Mouse (Mus musculus) kidney, postnatal 0 days (tissue): ENCODE data around the gene Actr5. TPM values are rescaled to one million over a fixed set of nuclear protein-coding genes. Genes with fewer than 3 reads are reported as not detected.

Experiments used
- ATAC-seq: fragments of 200-750 bp; cut with Nextera tagmentation; replicated peaks from 2 replicates; pipeline ENCODE4 v1.8.0; 2017; ENCODE audit warnings: low read depth, moderate number of reproducible peaks, moderate TSS enrichment, moderate library complexity; ENCODE audit not compliant: low FRiP score
- DNase-seq: peaks from one replicate; pipeline ENCODE4 v3.0.0-alpha.2; 2016; ENCODE audit warnings: low spot score
- H3K27ac ChIP-seq: fragments of 300-500 bp; sonication (generic); 2 replicates; pipeline ENCODE4 v1.5.1; 2014; ENCODE audit warnings: mild to moderate bottlenecking
- H3K27me3 ChIP-seq: fragments of 300-500 bp; sonication (generic); 2 replicates; pipeline ENCODE4 v1.6.1; 2014; ENCODE audit warnings: low read length, mixed read lengths; ENCODE audit not compliant: insufficient read depth
- H3K36me3 ChIP-seq: fragments of 300-500 bp; sonication (generic); 2 replicates; pipeline ENCODE4 v1.6.1; 2014; ENCODE audit warnings: low read length, mixed read lengths; ENCODE audit not compliant: insufficient read depth
- H3K4me1 ChIP-seq: fragments of 300-500 bp; sonication (generic); replicated peaks from 2 replicates; pipeline ENCODE4 v1.6.1; 2014; ENCODE audit warnings: antibody characterized with exemption, low read length, mixed read lengths; ENCODE audit not compliant: insufficient read depth
- H3K4me2 ChIP-seq: fragments of 300-500 bp; sonication (generic); 2 replicates; pipeline ENCODE4 v1.6.1; 2014; ENCODE audit warnings: mild to moderate bottlenecking, low read length, moderate library complexity, mixed read lengths
- H3K4me3 ChIP-seq: fragments of 300-500 bp; sonication (generic); replicated peaks from 2 replicates; pipeline ENCODE4 v1.5.1; 2014; ENCODE audit warnings: low read depth, low read length
- H3K9ac ChIP-seq: fragments of 300-500 bp; sonication (generic); 2 replicates; pipeline ENCODE4 v1.6.1; 2014; ENCODE audit warnings: low read depth, low read length
- H3K9me3 ChIP-seq: fragments of 300-500 bp; sonication (generic); replicated peaks from 2 replicates; pipeline ENCODE4 v1.6.1; 2016; ENCODE audit warnings: low read length, inconsistent platforms, mixed read lengths
- CTCF ChIP-seq: IDR thresholded peaks from 2 replicates; pipeline ENCODE4 v1.5.1; 2016; ENCODE audit warnings: antibody characterized with exemption, low read depth, mild to moderate bottlenecking, moderate library complexity
- WGBS: fragments of 180-500 bp; shearing (Covaris S2); extraction: QIAGEN DNeasy Blood & Tissue Kit; methylation state at CpG from one replicate; pipeline ENCODE4 v1.1.7; 2014; 5-methylcytosine and 5-hydroxymethylcytosine counted together
- polyA plus RNA-seq: library from polyadenylated mRNA; unstranded; fragments of >200 nt; fragmentation: Nextera tagmentation; extraction: Ambion mirVana; gene quantifications from 2 replicates; pipeline ENCODE4 v1.2.1, GENCODE M21; 2015

The Actr5 gene
- polyA plus RNA-seq, 1 experiment from 2014 or later = 9.1 TPM

DNA sequence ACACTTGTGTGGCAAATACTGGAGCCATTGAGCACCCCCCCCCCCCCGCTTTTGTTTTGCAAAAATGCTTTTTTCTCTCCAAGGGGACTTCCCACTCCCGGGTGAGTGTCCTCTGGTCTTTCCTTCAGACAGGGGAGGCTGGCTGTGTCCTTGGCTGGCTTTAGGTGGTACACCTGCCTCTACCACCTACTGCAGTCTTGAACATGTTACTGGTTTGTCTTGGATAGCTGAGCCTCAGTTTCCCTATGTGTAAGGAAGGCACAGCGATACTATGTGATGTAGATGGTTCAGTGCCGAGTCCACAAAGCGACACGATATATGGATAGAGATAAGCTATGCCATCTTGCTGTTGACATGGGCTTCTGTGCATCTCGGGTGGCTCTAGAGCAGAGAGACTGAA, 50.1 kb downstream of the Actr5 start:
- Histone ChIP-seq H3K27me3 (no peaks in the 10 kb centered on the region), H3K4me1 (peaks cover 15% of the 10 kb centered on the region; the same call in 1 of the 2 replicates), H3K27ac (no peak overlapping the region), H3K9ac (no peak overlapping the region), H3K4me2 (no peak overlapping the region), H3K36me3 (no peaks in the 10 kb centered on the region), H3K9me3 (no peaks in the 10 kb centered on the region), H3K4me3 (no peak overlapping the region)
- ATAC-seq = no peak
- TF ChIP-seq CTCF = no peak
- no peak for DNase-seq
- 83% methylated on average over 7 of the region's 7 CpGs for WGBS

DNA sequence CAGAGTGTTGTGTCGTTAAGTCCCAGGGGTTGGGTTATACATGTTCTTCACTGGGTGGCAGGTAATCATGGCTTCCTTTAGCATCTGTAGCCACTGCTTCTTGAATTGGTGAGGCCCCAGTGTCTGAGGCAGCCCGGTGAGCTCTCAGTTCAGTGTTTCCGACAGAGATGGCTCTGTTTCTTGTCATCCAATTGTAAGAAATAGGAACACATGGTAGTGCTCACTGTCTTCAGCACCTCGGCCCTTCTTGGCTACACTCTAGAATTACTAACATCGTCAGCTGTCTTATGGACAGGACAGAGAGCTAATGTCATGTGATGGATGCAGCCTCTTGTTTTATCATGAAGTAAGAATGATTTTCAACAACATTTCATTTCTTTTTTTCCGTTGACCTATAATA, 50.5 kb downstream of the Actr5 start:
- DNase-seq (no peak), ATAC-seq (no peak)
- Histone ChIP-seq H3K27me3 (no peaks in the 10 kb centered on the region), H3K9me3 (no peaks in the 10 kb centered on the region), H3K36me3 (no peaks in the 10 kb centered on the region), H3K4me1 (peaks cover 14% of the 10 kb centered on the region; the same call in 1 of the 2 replicates), H3K27ac (no peak overlapping the region), H3K4me3 (no peak overlapping the region), H3K4me2 (no peak overlapping the region), H3K9ac (no peak overlapping the region)
- TF ChIP-seq CTCF = no peak
- 67% methylated on average over 6 of the region's 6 CpGs for WGBS

DNA sequence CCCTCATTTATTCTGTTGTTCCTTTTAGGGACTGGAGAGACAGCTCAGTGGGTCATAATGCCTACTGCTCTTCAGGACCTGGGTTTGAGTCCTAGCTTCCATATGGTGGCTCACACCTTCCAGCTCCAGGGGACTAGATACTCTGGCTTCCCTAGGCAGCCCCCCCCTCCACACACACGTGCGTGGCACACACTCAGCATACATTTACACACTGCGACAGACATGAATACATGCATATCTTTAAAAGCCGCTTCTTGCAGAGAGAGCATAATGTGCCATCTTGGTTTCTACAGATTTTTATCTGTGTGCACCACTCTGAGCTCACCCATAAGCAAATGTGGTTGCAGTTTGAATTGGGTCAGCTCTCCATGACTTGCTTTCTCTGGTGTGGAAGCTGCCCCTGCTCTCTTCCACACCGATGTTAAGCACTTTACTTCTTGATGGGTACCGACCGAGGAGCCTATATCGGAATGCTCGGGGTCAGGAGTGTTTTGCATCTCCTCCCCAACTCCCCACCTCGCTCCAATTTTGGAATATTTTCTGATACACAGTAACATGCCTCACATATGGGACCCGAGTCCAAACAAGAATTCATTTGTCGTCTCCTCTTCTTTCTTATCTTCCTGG, 51.3 kb downstream of the Actr5 start:
- Histone ChIP-seq H3K4me1 (peaks cover 9% of the 10 kb centered on the region; the same call in 1 of the 2 replicates), H3K27ac (no peak overlapping the region), H3K9ac (no peak overlapping the region), H3K4me3 (no peak overlapping the region), H3K9me3 (no peaks in the 10 kb centered on the region), H3K36me3 (no peaks in the 10 kb centered on the region), H3K4me2 (no peak overlapping the region), H3K27me3 (no peaks in the 10 kb centered on the region)
- ATAC-seq = no peak
- no peak for DNase-seq
- WGBS = 88% methylated on average over 12 of the region's 12 CpGs
- TF ChIP-seq CTCF = no peak

DNA sequence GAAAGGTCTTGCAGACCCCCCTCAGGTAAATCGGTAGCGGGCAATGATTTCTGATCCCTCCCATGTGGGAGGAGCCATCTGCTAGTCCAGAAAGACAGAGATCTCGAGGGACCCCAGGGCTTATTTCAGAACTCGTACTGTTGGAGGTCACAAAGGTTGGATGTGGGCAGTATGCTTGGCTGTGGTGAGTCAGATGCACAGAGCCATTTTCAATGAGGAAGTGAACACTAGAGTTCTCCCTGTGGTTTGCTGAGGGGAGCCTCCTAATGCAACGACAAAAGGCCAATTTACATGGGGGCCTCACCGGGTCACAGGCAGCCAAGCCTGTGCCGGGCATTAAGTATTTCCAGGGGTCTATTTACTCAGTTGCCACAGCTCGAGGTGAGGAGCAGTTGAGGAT, 53.3 kb downstream of the Actr5 start:
- no peak overlapping the region for H3K27ac ChIP-seq
- H3K27me3 ChIP-seq = no peaks in the 10 kb centered on the region
- H3K9ac ChIP-seq = no peak overlapping the region
- TF ChIP-seq CTCF = no peak
- no peaks in the 10 kb centered on the region for H3K36me3 ChIP-seq
- H3K9me3 ChIP-seq = no peaks in the 10 kb centered on the region
- DNase-seq (no peak), ATAC-seq (no peak)
- H3K4me2 ChIP-seq = no peak overlapping the region
- peaks cover 8% of the 10 kb centered on the region; the same call in 1 of the 2 replicates for H3K4me1 ChIP-seq
- 52% methylated on average over 8 of the region's 8 CpGs for WGBS
- no peak overlapping the region for H3K4me3 ChIP-seq

DNA sequence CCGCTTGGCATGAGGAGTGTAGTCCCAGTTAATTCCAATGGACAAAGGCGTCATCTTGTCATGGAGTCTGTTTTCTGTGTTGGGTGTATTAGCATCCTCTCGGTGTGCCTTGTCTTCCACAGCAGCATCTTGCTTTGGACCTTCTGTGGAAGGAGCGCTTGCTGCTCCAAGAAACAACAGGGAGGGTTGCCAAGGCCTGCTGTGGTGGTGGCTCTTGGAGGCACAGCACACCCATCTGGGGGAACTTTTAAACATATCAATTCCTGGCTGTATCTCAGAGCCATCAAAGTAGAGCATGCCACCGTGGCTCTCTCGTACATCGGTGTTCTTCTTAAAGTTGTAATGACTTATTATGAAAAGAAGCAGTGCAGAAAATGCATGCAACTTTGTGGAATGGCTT, 54.4 kb downstream of the Actr5 start:
- Histone ChIP-seq H3K9me3 (no peaks in the 10 kb centered on the region), H3K4me1 (no peaks in the 10 kb centered on the region), H3K4me3 (no peak overlapping the region), H3K36me3 (no peaks in the 10 kb centered on the region), H3K4me2 (no peak overlapping the region), H3K9ac (no peak overlapping the region), H3K27me3 (no peaks in the 10 kb centered on the region), H3K27ac (no peak overlapping the region)
- DNase-seq (no peak), ATAC-seq (no peak)
- 92% methylated on average over 7 of the region's 7 CpGs for WGBS
- no peak for TF ChIP-seq CTCF

DNA sequence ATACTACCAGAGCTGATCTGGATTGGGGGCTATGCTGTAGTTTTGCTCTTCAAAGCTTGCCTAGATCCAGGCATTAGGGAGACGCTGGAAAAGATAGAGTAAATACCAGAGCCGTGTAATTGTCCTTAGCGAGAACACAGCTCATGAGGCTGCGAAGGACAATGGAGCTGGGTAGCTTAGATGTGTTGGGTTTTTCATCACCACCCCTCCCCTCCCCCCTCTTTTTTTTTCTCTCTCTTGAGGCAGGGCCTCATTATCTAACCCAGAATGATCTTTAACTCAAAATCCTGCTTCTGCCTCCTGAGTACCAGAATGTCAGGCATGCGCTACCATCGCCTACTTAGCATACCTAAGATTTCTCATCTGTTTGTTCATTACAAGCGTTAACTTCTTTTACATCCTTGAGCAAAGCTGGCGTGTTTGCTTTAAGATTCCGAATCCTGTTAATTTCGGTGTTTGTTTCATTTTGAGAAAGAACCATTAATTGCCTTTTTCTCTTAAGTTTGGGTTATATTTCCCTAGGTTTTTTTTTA, 55.7 kb downstream of the Actr5 start:
- 84% methylated on average over 10 of the region's 10 CpGs for WGBS
- Histone ChIP-seq H3K27ac (no peak overlapping the region), H3K4me1 (no peaks in the 10 kb centered on the region), H3K27me3 (no peaks in the 10 kb centered on the region), H3K9me3 (no peaks in the 10 kb centered on the region), H3K36me3 (no peaks in the 10 kb centered on the region), H3K4me3 (no peak overlapping the region), H3K4me2 (no peak overlapping the region), H3K9ac (no peak overlapping the region)
- no peak for DNase-seq
- TF ChIP-seq CTCF = no peak
- no peak for ATAC-seq

DNA sequence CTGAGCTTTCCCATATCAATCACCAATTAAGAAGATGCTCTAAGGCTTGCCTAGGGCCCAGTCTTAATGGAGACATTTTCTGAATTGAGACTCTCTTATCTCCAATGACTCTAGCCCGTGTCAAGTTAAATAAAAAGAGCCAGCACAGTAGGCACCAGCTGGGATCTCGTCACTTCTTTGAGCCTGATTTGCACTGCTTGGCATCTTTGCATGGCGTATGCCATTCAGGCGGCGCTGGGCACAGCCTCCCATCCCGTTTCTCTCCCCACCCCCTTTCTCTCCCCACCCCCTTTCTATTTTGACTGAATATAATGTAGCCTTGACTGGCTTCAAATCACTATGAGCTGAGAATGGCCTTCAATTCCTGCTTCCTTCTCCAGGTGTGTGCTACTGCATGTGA, 57.0 kb downstream of the Actr5 start:
- Histone ChIP-seq H3K27ac (no peak overlapping the region), H3K36me3 (no peaks in the 10 kb centered on the region), H3K4me1 (no peaks in the 10 kb centered on the region), H3K4me3 (no peak overlapping the region), H3K9ac (no peak overlapping the region), H3K27me3 (no peaks in the 10 kb centered on the region), H3K4me2 (no peak overlapping the region), H3K9me3 (no peaks in the 10 kb centered on the region)
- DNase-seq = no peak
- WGBS = 81% methylated on average over 6 of the region's 6 CpGs
- ATAC-seq = no peak
- TF ChIP-seq CTCF = no peak
